Mouse (Mus musculus) E14TG2a.4 (cell line): ENCODE data around the gene Crybg1.

Experiments used
- CTCF ChIP-seq: conservative IDR thresholded peaks from 2 replicates; pipeline ENCODE4 v1.5.1; 2014; ENCODE audit warnings: low read length
- NANOG ChIP-seq: IDR thresholded peaks from 2 replicates; pipeline ENCODE4 v1.6.1; 2014; ENCODE audit warnings: borderline replicate concordance, low read length, mixed read lengths
- POU5F1 ChIP-seq: IDR thresholded peaks from 2 replicates; pipeline ENCODE4 v1.6.1; 2014; ENCODE audit warnings: low read length, borderline replicate concordance

GRCm38 (mm10) chr10:43910032-43910872, 238.4 kb downstream of the Crybg1 start:
- TF ChIP-seq CTCF: no peak
- TF ChIP-seq POU5F1: no peak
- TF ChIP-seq NANOG: no peak
